Comparison of ENCODE assay signal across 8 mouse cellular contexts in the genomic region with DNA sequence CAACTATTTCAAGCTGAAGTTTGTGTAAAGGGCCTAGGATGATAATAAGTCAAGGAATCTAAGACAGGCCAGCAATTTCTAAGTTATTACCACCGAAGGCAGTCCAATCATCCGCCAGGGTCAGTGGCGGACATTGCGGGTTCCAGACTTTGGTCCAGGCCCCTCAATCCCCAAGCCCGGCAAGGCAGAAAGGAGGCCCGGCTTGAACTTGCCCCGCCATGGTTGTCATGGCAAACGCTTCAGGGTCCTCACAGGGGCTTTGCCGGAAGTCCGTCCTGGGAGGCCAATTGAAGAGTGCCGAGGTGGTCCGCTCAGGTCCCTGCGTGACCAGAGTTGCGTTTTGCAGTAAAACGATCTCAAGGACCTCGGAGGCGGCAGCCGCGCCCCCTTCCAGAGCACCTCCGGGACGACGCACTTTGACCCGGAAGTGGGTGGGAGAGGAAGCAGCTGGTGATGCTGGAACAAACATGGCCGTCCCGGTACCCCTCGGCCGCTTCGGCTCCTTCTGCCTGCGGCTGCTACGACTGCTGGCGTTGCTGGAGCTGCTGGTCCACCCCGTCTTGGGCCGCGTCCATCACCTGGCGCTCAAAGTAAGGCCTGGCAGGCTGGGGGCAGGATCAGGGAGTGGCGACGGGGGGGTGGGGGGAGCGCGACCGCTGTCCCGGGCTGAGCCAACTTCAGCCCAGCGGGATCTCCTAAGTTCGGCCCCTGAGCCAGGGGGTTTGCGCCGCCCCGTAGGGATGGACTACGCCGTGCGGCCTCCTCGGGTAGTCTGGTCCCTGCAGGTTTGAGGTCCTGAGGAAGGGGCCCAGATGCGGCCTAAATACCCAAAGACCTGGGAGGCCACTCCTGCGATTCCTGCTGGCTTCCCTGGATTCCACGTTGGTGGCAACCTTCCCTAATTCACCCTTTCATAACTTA. TPM values are rescaled to one million over a fixed set of nuclear protein-coding genes. Genes with fewer than 3 reads are reported as not detected.
A peak's percentile ranks its signal among the peaks of the same experiment; 100 is the strongest.
DNase-seq lines count a peak whose midpoint lies in the region; ATAC-seq and TF ChIP-seq lines count a peak whose summit lies in the region.

A gene (plus strand): TSS at position 425 of the 921 bp plus-strand sequence.

- peaks cover 46% of the 10 kb centered on the region for H3K79me3 ChIP-seq in C2C12 (ENCODE audit: low read depth)

- peak within 1 kb of the TSS; percentile 75 for H3K27ac ChIP-seq in heart, embryonic 11.5 days (ENCODE audit: low read depth, low read length)
- peak within 1 kb of the TSS; percentile 72 for H3K27ac ChIP-seq in kidney, embryonic 16.5 days (ENCODE audit: low read length)
- peak within 1 kb of the TSS; percentile 78 for H3K27ac ChIP-seq in liver, embryonic 12.5 days
- peak within 1 kb of the TSS; percentile 73 for H3K27ac ChIP-seq in stomach, embryonic 15.5 days

- peaks cover 55% of the 10 kb centered on the region for H3K79me2 ChIP-seq in C2C12 (ENCODE audit: control insufficient read depth, insufficient read depth)

- H3K9me3 ChIP-seq in heart, embryonic 11.5 days (replicated peaks; ENCODE audit: control insufficient read depth, low read length), result no peaks in the 10 kb centered on the region
- H3K9me3 ChIP-seq in kidney, embryonic 16.5 days (ENCODE audit: low read length), result no peaks in the 10 kb centered on the region
- H3K9me3 ChIP-seq in liver, embryonic 12.5 days (replicated peaks), result no peaks in the 10 kb centered on the region
- no peaks in the 10 kb centered on the region for H3K9me3 ChIP-seq in stomach, embryonic 15.5 days

- 1% methylated on average over 53 of the region's 53 CpGs for WGBS in heart, embryonic 11.5 days (ENCODE audit: insufficient replicate concordance)
- WGBS in kidney, embryonic 16.5 days, result under 1% methylated on average over 53 of the region's 53 CpGs
- under 1% methylated on average over 49 of the region's 53 CpGs for WGBS in liver, embryonic 12.5 days (ENCODE audit: insufficient replicate concordance)
- WGBS in stomach, embryonic 15.5 days, result under 1% methylated on average over 52 of the region's 53 CpGs

- peak within 1 kb of the TSS; percentile 84 for H3ac ChIP-seq in C2C12 (ENCODE audit: control insufficient read depth, insufficient read length, low read depth)

- DNase-seq in brain, adult 2 months (ENCODE audit: low read depth, low spot score), result peak; percentile 92
- DNase-seq in natural killer cell, adult 2 months (ENCODE audit: low spot score in 2 of 2), result peak; percentile 67 to 78

- H3K4me3 ChIP-seq in C2C12 (ENCODE audit: insufficient read depth, poor library complexity, severe bottlenecking), result peak within 1 kb of the TSS; percentile 97
- peak within 1 kb of the TSS; percentile 96 for H3K4me3 ChIP-seq in heart, embryonic 11.5 days (ENCODE audit: low read depth, low read length)
- H3K4me3 ChIP-seq in kidney, embryonic 16.5 days (ENCODE audit: low read length), result peak within 1 kb of the TSS; percentile 82
- peak within 1 kb of the TSS; percentile 99 for H3K4me3 ChIP-seq in liver, embryonic 12.5 days
- H3K4me3 ChIP-seq in stomach, embryonic 15.5 days (replicated peaks), result peak within 1 kb of the TSS; percentile 84

- peaks cover 9% of the 10 kb centered on the region for H3K36me3 ChIP-seq in C2C12 (ENCODE audit: control insufficient read depth, insufficient read depth)
- peaks cover 3% of the 10 kb centered on the region; the same call in 1 of the 2 replicates for H3K36me3 ChIP-seq in heart, embryonic 11.5 days (ENCODE audit: control insufficient read depth, insufficient read depth, low read length)
- H3K36me3 ChIP-seq in kidney, embryonic 16.5 days (ENCODE audit: insufficient read depth, low read length), result peaks cover 5% of the 10 kb centered on the region
- H3K36me3 ChIP-seq in liver, embryonic 12.5 days, result peaks cover 3% of the 10 kb centered on the region; the same call in 1 of the 2 replicates
- 0 out of 2 replicates have a peak, but pooled peaks cover 3% of the 10 kb centered on the region for H3K36me3 ChIP-seq in stomach, embryonic 15.5 days

- peak; percentile 96 for ATAC-seq in erythroblast, adult 5-6 weeks (replicated peaks; ENCODE audit: low FRiP score, poor library complexity, severe bottlenecking)
- peak; percentile 83 for ATAC-seq in heart, embryonic 11.5 days (replicated peaks; ENCODE audit: insufficient number of reproducible peaks, low FRiP score, low TSS enrichment)
- ATAC-seq in kidney, embryonic 16.5 days (ENCODE audit: low FRiP score, low TSS enrichment), result peak; percentile 95
- ATAC-seq in liver, embryonic 12.5 days, result peak; percentile 86
- peak; percentile 92 for ATAC-seq in stomach, embryonic 15.5 days (ENCODE audit: insufficient read depth, low FRiP score, low read depth)

- peak within 1 kb of the TSS; percentile 92 for H3K9ac ChIP-seq in heart, embryonic 11.5 days (ENCODE audit: low read depth, low read length)
- peak within 1 kb of the TSS; percentile 83 for H3K9ac ChIP-seq in kidney, embryonic 16.5 days (replicated peaks; ENCODE audit: low read length)
- peak within 1 kb of the TSS; percentile 87 for H3K9ac ChIP-seq in liver, embryonic 12.5 days
- H3K9ac ChIP-seq in stomach, embryonic 15.5 days, result peak within 1 kb of the TSS; percentile 66

- H3K4me2 ChIP-seq in heart, embryonic 11.5 days, result peak within 1 kb of the TSS; percentile 86
- H3K4me2 ChIP-seq in kidney, embryonic 16.5 days (replicated peaks; ENCODE audit: low read depth, low read length), result peak within 1 kb of the TSS; percentile 62
- H3K4me2 ChIP-seq in liver, embryonic 12.5 days, result peak within 1 kb of the TSS; percentile 89
- peak within 1 kb of the TSS; percentile 63 for H3K4me2 ChIP-seq in stomach, embryonic 15.5 days

- TF ChIP-seq CTCF in C2C12 (IDR thresholded peaks at IDR 0.05; ENCODE audit: control insufficient read depth, insufficient read depth, insufficient read length), result no peak

- H3K4me1 ChIP-seq in heart, embryonic 11.5 days (ENCODE audit: control insufficient read depth, insufficient read depth, low read length), result peaks cover 16% of the 10 kb centered on the region
- H3K4me1 ChIP-seq in kidney, embryonic 16.5 days (ENCODE audit: insufficient read depth, low read length), result peaks cover 20% of the 10 kb centered on the region
- peaks cover 49% of the 10 kb centered on the region for H3K4me1 ChIP-seq in liver, embryonic 12.5 days
- H3K4me1 ChIP-seq in stomach, embryonic 15.5 days, result peaks cover 5% of the 10 kb centered on the region; the same call in 1 of the 2 replicates

- no peaks in the 10 kb centered on the region for H3K27me3 ChIP-seq in C2C12 (ENCODE audit: control insufficient read depth, insufficient read depth, insufficient read length)
- no peaks in the 10 kb centered on the region for H3K27me3 ChIP-seq in heart, embryonic 11.5 days (ENCODE audit: control insufficient read depth, insufficient read depth, low read length)
- H3K27me3 ChIP-seq in kidney, embryonic 16.5 days (ENCODE audit: insufficient read depth, low read length), result no peaks in the 10 kb centered on the region
- no peaks in the 10 kb centered on the region for H3K27me3 ChIP-seq in liver, embryonic 12.5 days (replicated peaks)
- H3K27me3 ChIP-seq in stomach, embryonic 15.5 days (replicated peaks), result no peaks in the 10 kb centered on the region

TF ChIP-seq in C2C12, 6 proteins besides CTCF, POLR2A, EP300 and RAD21:
- TF ChIP-seq MYOD1 (IDR thresholded peaks at IDR 0.05; ENCODE audit: control insufficient read depth, insufficient read length, low read depth) (peak; percentile 33), CEBPB (IDR thresholded peaks at IDR 0.05; ENCODE audit: low read depth) (no peak)
TF ChIP-seq in C2C12: peak in this region for 1.

RNA-seq across cellular contexts. Expression of the gene that starts here (rescaled TPM):
- 28.7 TPM for polyA plus RNA-seq in C2C12 (2012; fragmentation: generic; extraction: Trizol)
- total RNA-seq in erythroblast, adult 5-6 weeks (2015; ENCODE audit: low replicate concordance), result 2.5 and 10.7 TPM in 2 replicates
- total RNA-seq in erythroblast, adult 5-6 weeks (2017; ENCODE audit: low replicate concordance), result 11.7 TPM in 2 replicates
- 30.4 and 33.8 TPM in 2 replicates for polyA plus RNA-seq in heart, embryonic 11.5 days (2014; fragmentation: Nextera tagmentation; extraction: Ambion mirVana)
- 38.3 and 41.6 TPM in 2 replicates for polyA plus RNA-seq in kidney, embryonic 16.5 days (2015; fragmentation: Nextera tagmentation; extraction: Ambion mirVana)
- polyA plus RNA-seq in liver, embryonic 12.5 days (2016; fragmentation: Nextera tagmentation; extraction: Ambion mirVana), result 18.8 and 19.3 TPM in 2 replicates
- polyA plus RNA-seq in stomach, embryonic 15.5 days (2015; fragmentation: Nextera tagmentation; extraction: Ambion mirVana), result 33.2 and 35.3 TPM in 2 replicates

Comparison
In these comparisons a context has a peak if more than half of its experiments do, and no peak if none do; other contexts are left out.
1. Peak in every context shown above with its lines: DNase-seq, ATAC-seq, H3K4me3 ChIP-seq and H3K27ac ChIP-seq.